Mouse (Mus musculus): ENCODE measurements around the gene Pax3. TPM values are rescaled to one million over a fixed set of nuclear protein-coding genes. Genes with fewer than 3 reads are reported as not detected.

Gene Pax3
- polyA plus RNA-seq, 1 experiment from 2014 or later, result 0.95 TPM

DNA sequence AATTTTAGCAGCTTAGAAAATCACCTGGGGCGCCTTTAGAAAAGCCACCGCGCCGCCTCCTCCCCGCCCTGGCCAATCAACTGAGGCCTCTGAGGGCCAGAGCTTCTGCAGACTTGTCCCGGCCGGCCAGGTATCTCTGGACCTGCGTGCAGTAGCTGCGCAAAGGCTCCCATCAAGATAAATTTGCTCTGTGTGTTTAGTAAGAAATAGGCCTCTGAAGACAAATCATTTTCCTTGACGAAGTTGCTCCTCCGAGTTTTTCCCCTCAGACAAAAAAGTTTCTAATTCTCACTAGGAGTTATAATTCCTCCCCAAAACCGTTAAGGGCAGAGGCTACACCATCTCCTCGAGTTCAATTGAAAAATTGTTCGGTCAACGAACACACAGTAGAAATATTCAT, 13.6 kb upstream of the Pax3 start:
- H3K4me2 ChIP-seq (replicated peaks), result no peak overlapping the region
- H3K9me3 ChIP-seq, result no peaks in the 10 kb centered on the region
- H3K4me3 ChIP-seq, result no peak overlapping the region
- peaks cover 100% of the 10 kb centered on the region for H3K27me3 ChIP-seq
- 1% methylated on average over 15 of the region's 15 CpGs for WGBS
- H3K4me1 ChIP-seq, result no peaks in the 10 kb centered on the region
- no peaks in the 10 kb centered on the region for H3K36me3 ChIP-seq
- H3K9ac ChIP-seq, result no peak overlapping the region
- no peak for ATAC-seq (ENCODE audit: low FRiP score, low read depth)
- H3K27ac ChIP-seq, result no peak overlapping the region

- no peak for ATAC-seq (ENCODE audit: low FRiP score, low read depth)
- Histone ChIP-seq H3K9me3 (no peaks in the 10 kb centered on the region), H3K27ac (no peak overlapping the region), H3K4me2 (replicated peaks) (no peak overlapping the region), H3K9ac (no peak overlapping the region), H3K4me3 (no peak overlapping the region), H3K4me1 (peaks cover 8% of the 10 kb centered on the region), H3K36me3 (no peaks in the 10 kb centered on the region), H3K27me3 (peaks cover 100% of the 10 kb centered on the region)
- WGBS, result 5% methylated on average over 9 of the region's 9 CpGs
Measured at GRCm38 (mm10) chr1:78208281-78208814, 11.4 kb upstream of the Pax3 start.

DNA sequence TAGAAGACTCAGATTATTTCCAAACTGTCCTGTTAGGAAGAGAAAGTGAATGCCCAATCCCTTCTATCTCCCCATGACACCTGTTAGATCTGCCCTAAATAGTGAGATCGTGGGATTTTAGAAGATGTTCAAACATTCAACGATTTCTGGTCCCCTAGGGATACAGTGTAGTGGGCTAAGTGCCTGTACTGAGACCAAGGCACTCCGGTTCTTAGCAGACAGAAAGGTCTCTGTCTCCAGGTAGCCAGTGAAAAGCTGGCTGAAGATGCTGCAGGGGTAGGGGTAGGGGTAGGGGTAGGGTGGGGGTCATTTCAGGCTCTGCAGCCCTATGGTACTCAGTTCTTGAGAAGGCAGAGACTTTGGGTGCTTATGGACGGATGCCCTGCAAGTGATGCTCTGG, 7.4 kb upstream of the Pax3 start:
- Histone ChIP-seq H3K9ac (no peak overlapping the region), H3K9me3 (no peaks in the 10 kb centered on the region), H3K4me3 (peak overlapping the region; percentile 41), H3K27ac (no peak overlapping the region), H3K4me1 (peaks cover 12% of the 10 kb centered on the region), H3K27me3 (peaks cover 95% of the 10 kb centered on the region), H3K36me3 (no peaks in the 10 kb centered on the region), H3K4me2 (replicated peaks) (peak overlapping the region; percentile 61; the same call in 1 of the 2 replicates)
- WGBS, result 20% methylated on average over 4 of the region's 4 CpGs
- ATAC-seq (ENCODE audit: low FRiP score, low read depth), result no peak

DNA sequence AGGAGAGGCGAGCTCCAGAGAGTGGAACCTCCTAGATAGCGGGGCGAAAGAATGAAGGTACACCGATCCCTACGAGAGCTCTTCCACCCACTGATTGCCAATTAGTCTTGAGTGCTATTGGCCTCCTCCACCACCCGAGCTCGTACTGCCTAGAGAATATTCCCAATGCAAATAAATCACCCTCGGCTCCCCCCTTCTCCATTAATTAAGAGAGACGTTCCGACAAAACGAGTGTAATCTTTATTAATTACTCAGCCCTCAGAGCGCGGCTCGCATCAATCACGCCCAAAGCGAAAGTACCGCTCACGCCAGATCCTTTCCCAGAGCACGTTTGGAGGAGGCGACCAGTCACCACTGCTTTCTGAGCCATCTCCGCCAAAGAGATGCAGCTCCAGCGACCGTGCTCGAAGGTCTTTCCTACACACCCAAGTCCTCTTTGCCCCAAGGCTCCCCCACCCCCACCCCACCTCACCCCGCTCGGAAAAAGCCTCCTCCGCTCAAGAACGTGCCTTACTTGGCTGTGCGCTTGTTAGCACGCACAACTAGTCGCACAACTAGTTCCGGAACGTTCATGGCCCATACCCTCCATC, 6.8 kb upstream of the Pax3 start:
- WGBS, result under 1% methylated on average over 33 of the region's 33 CpGs
- Histone ChIP-seq H3K9me3 (no peaks in the 10 kb centered on the region), H3K4me3 (peak overlapping the region; percentile 41), H3K4me2 (replicated peaks) (peak overlapping the region; percentile 61), H3K27me3 (peaks cover 95% of the 10 kb centered on the region), H3K36me3 (no peaks in the 10 kb centered on the region), H3K27ac (no peak overlapping the region), H3K4me1 (peaks cover 12% of the 10 kb centered on the region), H3K9ac (0 out of 2 replicates have a peak overlapping the region, but pooled peaks have one; percentile 39)
- ATAC-seq (ENCODE audit: low FRiP score, low read depth), result no peak

- Histone ChIP-seq H3K27ac (no peak overlapping the region), H3K9ac (no peak overlapping the region), H3K4me3 (peak overlapping the region; percentile 41), H3K4me2 (replicated peaks) (peak overlapping the region; percentile 61), H3K36me3 (no peaks in the 10 kb centered on the region), H3K9me3 (no peaks in the 10 kb centered on the region), H3K27me3 (peaks cover 95% of the 10 kb centered on the region), H3K4me1 (peaks cover 12% of the 10 kb centered on the region)
- ATAC-seq (ENCODE audit: low FRiP score, low read depth), result no peak
- 1% methylated on average over 14 of the region's 14 CpGs for whole genome bisulfite sequencing
Measured at GRCm38 (mm10) chr1:78203086-78203614, 6.2 kb upstream of the Pax3 start.

- Histone ChIP-seq H3K9ac (no peak overlapping the region), H3K4me1 (peaks cover 12% of the 10 kb centered on the region), H3K27ac (no peak overlapping the region), H3K4me3 (0 out of 2 replicates have a peak overlapping the region, but pooled peaks have one; percentile 41), H3K9me3 (no peaks in the 10 kb centered on the region), H3K27me3 (peaks cover 95% of the 10 kb centered on the region), H3K36me3 (no peaks in the 10 kb centered on the region), H3K4me2 (replicated peaks) (peak overlapping the region; percentile 61; the same call in 1 of the 2 replicates)
- ATAC-seq (ENCODE audit: low FRiP score, low read depth), result no peak
- WGBS, result 2% methylated on average over 23 of the region's 23 CpGs
Measured at GRCm38 (mm10) chr1:78202466-78203085, 5.6 kb upstream of the Pax3 start.

DNA sequence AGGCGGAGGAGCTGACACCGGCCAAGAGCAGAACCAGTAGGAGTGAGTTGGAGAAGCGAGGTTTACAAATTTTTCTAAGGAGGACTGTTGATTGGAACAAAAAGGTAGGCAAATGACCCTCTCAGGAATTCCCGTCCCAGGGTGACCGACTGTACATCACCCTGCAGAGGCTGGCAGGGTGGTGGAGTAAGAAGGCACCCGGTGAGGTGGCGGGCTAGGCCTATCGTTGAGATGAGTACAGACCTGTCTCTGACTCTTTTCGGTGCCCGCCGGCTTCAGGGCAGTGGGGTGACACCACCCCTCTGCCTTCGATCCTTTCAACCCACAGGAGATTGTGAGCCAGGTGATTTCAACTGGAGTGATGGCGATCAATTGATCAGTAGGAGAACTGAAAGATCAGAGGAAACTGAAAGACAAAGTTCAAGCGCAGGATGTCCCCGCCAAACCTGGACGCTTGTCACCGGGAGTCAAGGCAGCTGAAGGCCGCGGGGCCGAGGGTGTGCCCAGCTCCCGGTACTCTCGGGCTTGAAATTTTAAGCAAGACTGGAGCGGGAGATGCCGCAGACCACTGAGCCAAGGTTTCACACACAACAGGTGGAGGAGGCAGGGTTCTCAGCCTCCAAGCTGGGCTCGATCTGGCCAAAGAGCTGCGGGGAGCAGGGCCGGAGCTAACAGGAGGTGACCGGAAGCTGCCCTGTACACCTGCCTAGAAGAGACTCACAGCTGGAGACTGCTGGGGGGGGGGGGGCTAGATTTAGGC, 4.5 kb upstream of the Pax3 start:
- Histone ChIP-seq H3K9ac (no peak overlapping the region), H3K27me3 (peaks cover 95% of the 10 kb centered on the region), H3K4me1 (peaks cover 22% of the 10 kb centered on the region), H3K4me2 (replicated peaks) (no peak overlapping the region), H3K4me3 (no peak overlapping the region), H3K27ac (no peak overlapping the region), H3K9me3 (no peaks in the 10 kb centered on the region), H3K36me3 (no peaks in the 10 kb centered on the region)
- 2% methylated on average over 28 of the region's 28 CpGs for WGBS
- no peak for ATAC-seq (ENCODE audit: low FRiP score, low read depth)

DNA sequence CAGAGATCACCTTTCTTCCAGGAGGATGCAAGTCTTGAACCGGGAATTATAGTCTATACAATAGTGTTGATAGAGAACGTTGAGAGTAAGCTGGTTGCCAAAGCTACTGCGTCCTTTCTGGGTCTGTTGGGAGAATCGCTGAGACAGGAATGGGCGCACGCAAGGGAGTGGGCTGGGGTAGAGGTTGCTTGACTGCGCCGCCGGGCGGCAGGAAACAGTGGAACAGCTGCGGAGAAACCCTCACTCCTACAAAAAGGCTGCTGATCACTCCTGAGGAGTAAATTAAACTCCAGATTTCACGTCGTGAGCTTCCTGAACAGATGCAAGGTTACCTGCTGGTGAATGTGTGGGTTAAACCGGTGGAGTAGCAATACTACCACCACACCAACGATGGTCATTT, 3.3 kb upstream of the Pax3 start:
- WGBS, result under 1% methylated on average over 15 of the region's 15 CpGs
- Histone ChIP-seq H3K36me3 (no peaks in the 10 kb centered on the region), H3K27ac (no peak overlapping the region), H3K27me3 (peaks cover 93% of the 10 kb centered on the region), H3K9me3 (no peaks in the 10 kb centered on the region), H3K9ac (no peak overlapping the region), H3K4me2 (replicated peaks) (no peak overlapping the region), H3K4me3 (no peak overlapping the region), H3K4me1 (peaks cover 30% of the 10 kb centered on the region)
- ATAC-seq (ENCODE audit: low FRiP score, low read depth), result no peak

DNA sequence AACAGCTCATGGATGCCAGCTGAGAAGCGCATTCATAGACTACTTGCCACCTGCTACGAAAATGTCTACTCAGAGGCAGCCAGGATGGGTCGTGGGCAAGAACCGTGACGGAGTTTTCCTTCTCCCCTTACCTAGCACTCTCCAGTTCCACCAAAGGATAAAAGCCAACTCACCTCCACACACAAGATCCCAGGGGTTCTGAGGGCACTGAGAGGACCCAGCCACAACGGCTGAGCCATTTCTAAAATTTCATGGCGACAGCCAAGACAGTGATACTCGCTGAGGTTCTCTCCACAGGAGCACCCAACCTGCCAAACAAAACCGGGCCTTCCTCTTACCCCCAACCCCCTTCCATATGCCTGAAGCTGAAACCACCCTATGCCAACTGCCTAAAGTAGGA, 2.3 kb upstream of the Pax3 start:
- Histone ChIP-seq H3K27ac (no peak overlapping the region), H3K4me2 (replicated peaks) (no peak overlapping the region), H3K4me1 (peaks cover 32% of the 10 kb centered on the region), H3K4me3 (no peak overlapping the region), H3K27me3 (peaks cover 93% of the 10 kb centered on the region), H3K36me3 (no peaks in the 10 kb centered on the region), H3K9ac (no peak overlapping the region), H3K9me3 (no peaks in the 10 kb centered on the region)
- WGBS, result 3% methylated on average over 9 of the region's 9 CpGs
- no peak for ATAC-seq (ENCODE audit: low FRiP score, low read depth)

DNA sequence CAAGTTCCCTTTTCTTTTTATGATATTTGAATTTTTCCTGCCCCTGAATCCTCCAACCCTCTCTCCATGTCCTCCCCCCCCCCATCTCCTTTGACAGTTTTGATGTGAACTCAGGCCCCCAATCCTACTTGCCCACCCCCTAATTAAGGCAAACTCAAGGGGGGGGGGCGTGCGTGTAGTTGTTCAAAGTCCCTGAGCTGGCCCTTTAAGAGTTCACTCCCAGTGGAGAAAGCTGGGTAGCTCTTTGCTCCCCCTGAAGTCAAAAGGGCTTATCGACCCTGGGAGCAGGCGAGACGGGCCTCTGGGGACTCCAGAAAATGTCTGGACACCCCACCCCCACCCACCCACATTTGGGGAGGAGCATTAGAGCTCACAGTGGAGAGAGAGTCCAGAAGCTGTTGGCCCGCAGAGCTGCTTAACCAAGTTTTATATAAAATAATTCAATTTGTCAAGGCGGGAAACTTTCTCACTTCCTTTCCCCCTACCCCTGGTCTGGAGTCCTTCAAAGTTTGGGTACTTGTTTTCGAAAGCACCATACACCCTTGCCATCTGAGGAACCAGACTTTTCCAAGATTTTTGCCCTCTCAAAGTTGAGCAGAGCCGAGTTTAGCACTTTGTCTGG, 1.5 kb upstream of the Pax3 start:
- WGBS, result under 1% methylated on average over 9 of the region's 9 CpGs
- Histone ChIP-seq H3K9me3 (no peaks in the 10 kb centered on the region), H3K36me3 (no peaks in the 10 kb centered on the region), H3K27me3 (peaks cover 93% of the 10 kb centered on the region), H3K27ac (no peak overlapping the region), H3K4me1 (peaks cover 24% of the 10 kb centered on the region), H3K4me3 (no peak overlapping the region), H3K9ac (no peak overlapping the region), H3K4me2 (replicated peaks) (no peak overlapping the region)
- ATAC-seq (ENCODE audit: low FRiP score, low read depth), result no peak

- 3% methylated on average over 21 of the region's 21 CpGs for WGBS
- peak overlapping the region; percentile 42 for H3K4me3 ChIP-seq
- H3K27me3 ChIP-seq, result peaks cover 93% of the 10 kb centered on the region
- no peaks in the 10 kb centered on the region for H3K9me3 ChIP-seq
- no peak for ATAC-seq (ENCODE audit: low FRiP score, low read depth)
- H3K27ac ChIP-seq, result no peak overlapping the region
- H3K4me1 ChIP-seq, result peaks cover 20% of the 10 kb centered on the region
- no peak overlapping the region for H3K9ac ChIP-seq
- H3K36me3 ChIP-seq, result no peaks in the 10 kb centered on the region
- peak overlapping the region; percentile 64 for H3K4me2 ChIP-seq (replicated peaks)
Measured at GRCm38 (mm10) chr1:78197351-78198234, 659 bp upstream of the Pax3 start.
